Comparison of ENCODE assay signal across 7 mouse cellular contexts in genomic region chr5:35104960-35105921, GRCm38 (mm10). TPM values are rescaled to one million over a fixed set of nuclear protein-coding genes. Genes with fewer than 3 reads are reported as not detected.
A peak's percentile ranks its signal among the peaks of the same experiment; 100 is the strongest.
DNase-seq lines count a peak whose midpoint lies in the region; ATAC-seq lines count a peak whose summit lies in the region.

TSS of gene Lrpap1 (minus strand) at chr5:35105766.

- intact Hi-C loops in gastrocnemius, postnatal 36 days (cut with DNase I): no loop called here
- intact Hi-C loops in left cerebral cortex, postnatal 25 days (cut with DNase I): no loop called here

- H3K9me3 ChIP-seq in intestine, embryonic 15.5 days: no peaks in the 10 kb centered on the region
- no peaks in the 10 kb centered on the region for H3K9me3 ChIP-seq in midbrain, embryonic 10.5 days (replicated peaks)

- peak; percentile 91 for DNase-seq in adrenal gland, adult 2 months
- DNase-seq in embryo, embryonic 11.5 days (ENCODE audit: low read depth, low spot score): peak; percentile 90
- peak; percentile 85 to 86 for DNase-seq in gastrocnemius, postnatal 36 days
- peak; percentile 84 to 90 for DNase-seq in left cerebral cortex, postnatal 25 days (ENCODE audit: low spot score in 2 of 2)
- peak; percentile 97 for DNase-seq in midbrain, embryonic 10.5 days (ENCODE audit: low spot score)
- DNase-seq in right cerebral cortex, postnatal 4 days: peak; percentile 88

- H3K4me1 ChIP-seq in intestine, embryonic 15.5 days (replicated peaks): peaks cover 20% of the 10 kb centered on the region
- peaks cover 28% of the 10 kb centered on the region for H3K4me1 ChIP-seq in midbrain, embryonic 10.5 days

- H3K36me3 ChIP-seq in intestine, embryonic 15.5 days: peaks cover 8% of the 10 kb centered on the region
- H3K36me3 ChIP-seq in midbrain, embryonic 10.5 days: peaks cover 29% of the 10 kb centered on the region

- H3K4me2 ChIP-seq in intestine, embryonic 15.5 days (replicated peaks): peak within 1 kb of the TSS; percentile 76

- 0 out of 2 replicates have a peak within 1 kb of the TSS, but pooled peaks have one; percentile 66 for H3K27ac ChIP-seq in intestine, embryonic 15.5 days
- peak within 1 kb of the TSS; percentile 86 for H3K27ac ChIP-seq in midbrain, embryonic 10.5 days (replicated peaks)

- no peaks in the 10 kb centered on the region for H3K27me3 ChIP-seq in intestine, embryonic 15.5 days (replicated peaks)
- H3K27me3 ChIP-seq in midbrain, embryonic 10.5 days (ENCODE audit: low read depth, poor library complexity, severe bottlenecking): no peaks in the 10 kb centered on the region

- peak; percentile 98 for ATAC-seq in intestine, embryonic 15.5 days

- peak within 1 kb of the TSS; percentile 72 for H3K9ac ChIP-seq in intestine, embryonic 15.5 days

- 2% methylated on average over 37 of the region's 39 CpGs for WGBS in intestine, embryonic 15.5 days
- under 1% methylated on average over 39 of the region's 39 CpGs for WGBS in midbrain, embryonic 10.5 days

- H3K4me3 ChIP-seq in intestine, embryonic 15.5 days (replicated peaks): peak within 1 kb of the TSS; percentile 81
- peak within 1 kb of the TSS; percentile 70 for H3K4me3 ChIP-seq in midbrain, embryonic 10.5 days

RNA-seq across cellular contexts. Expression of gene Lrpap1, which starts in this region (rescaled TPM):
- 100 to 1,000 TPM; 112 to 116 TPM for total RNA-seq in adrenal gland, adult 2 months (2021)
- polyA plus RNA-seq in adrenal gland, adult 2 months (2012; rRNA removed): 31.4 and 36.7 TPM in 2 replicates
- total RNA-seq in gastrocnemius, postnatal 36 days (2021): 10 to 100 TPM; 28.4 to 28.5 TPM
- polyA plus RNA-seq in intestine, embryonic 15.5 days (2015; fragmentation: Nextera tagmentation; extraction: Ambion mirVana): 90.3 and 94.7 TPM in 2 replicates
- 100 to 1,000 TPM; 128 to 143 TPM for total RNA-seq in left cerebral cortex, postnatal 25 days (2021)
- 84.5 and 105 TPM in 2 replicates for polyA plus RNA-seq in midbrain, embryonic 10.5 days (2016; fragmentation: Nextera tagmentation; extraction: Ambion mirVana)

Comparison
In these comparisons a context has a peak if more than half of its experiments do, and no peak if none do; other contexts are left out.
1. Peak in every context shown above with its lines: DNase-seq, ATAC-seq, H3K4me3 ChIP-seq and H3K27ac ChIP-seq.